Comparison of ENCODE assay signal across 26 mouse cellular contexts in genomic region chrX:169903656-169904055, GRCm38 (mm10).
DNase-seq lines count a peak whose midpoint lies in the region; ATAC-seq and TF ChIP-seq lines count a peak whose summit lies in the region.
"Had no signal": no experiment of that assay in that cellular context is flagged by ENCODE, and none has a peak within 500 bp of the region (broad histone marks: within the 10 kb centered on the region; RNA-seq: fewer than 3 reads in every experiment).

No protein-coding gene starts in this region.

- H3K27me3 ChIP-seq in kidney, postnatal 0 days (ENCODE audit: insufficient read depth, low read length), result no peaks in the 10 kb centered on the region
- H3K27me3 ChIP-seq in kidney, embryonic 14.5 days (ENCODE audit: control insufficient read depth, insufficient read depth, low read length), result no peaks in the 10 kb centered on the region
- H3K27me3 ChIP-seq in liver, postnatal 0 days (ENCODE audit: insufficient read depth, low read length), result no peaks in the 10 kb centered on the region
- H3K27me3 ChIP-seq: CH12.LX, Patski had no signal

- H3K36me3 ChIP-seq in kidney, postnatal 0 days (ENCODE audit: insufficient read depth, low read length), result no peaks in the 10 kb centered on the region
- H3K36me3 ChIP-seq in kidney, embryonic 14.5 days (ENCODE audit: control insufficient read depth, insufficient read depth, low read length), result no peaks in the 10 kb centered on the region
- no peaks in the 10 kb centered on the region for H3K36me3 ChIP-seq in liver, postnatal 0 days (replicated peaks; ENCODE audit: insufficient read depth, low read length)
- H3K36me3 ChIP-seq: forebrain, embryonic 10.5 days; G1E; heart, embryonic 10.5 days; heart, embryonic 13.5 days had no signal

- TF ChIP-seq EP300 in liver, postnatal 0 days (IDR thresholded peaks at IDR 0.05; ENCODE audit: low read depth), result no peak

- H3K9me3 ChIP-seq in kidney, postnatal 0 days (replicated peaks; ENCODE audit: low read length), result no peaks in the 10 kb centered on the region
- H3K9me3 ChIP-seq in kidney, embryonic 14.5 days (ENCODE audit: control insufficient read depth, low read length), result no peaks in the 10 kb centered on the region
- H3K9me3 ChIP-seq in liver, postnatal 0 days (ENCODE audit: low read length), result no peaks in the 10 kb centered on the region
- H3K9me3 ChIP-seq: forebrain, embryonic 10.5 days; forebrain, embryonic 13.5 days; G1E; heart, embryonic 10.5 days; heart, embryonic 13.5 days had no signal

- 41% methylated on average over 2 of the region's 2 CpGs for WGBS in kidney, postnatal 0 days
- WGBS in kidney, embryonic 14.5 days, result 60% methylated on average over 2 of the region's 2 CpGs
- WGBS in liver, postnatal 0 days (ENCODE audit: insufficient replicate concordance), result 40% methylated on average over 2 of the region's 2 CpGs

- peak overlapping the region; percentile 57 for H3K27ac ChIP-seq in kidney, postnatal 0 days
- H3K27ac ChIP-seq in kidney, embryonic 14.5 days (ENCODE audit: low read depth, low read length), result no peak overlapping the region
- no peak overlapping the region for H3K27ac ChIP-seq in liver, postnatal 0 days (ENCODE audit: low read depth)
- H3K27ac ChIP-seq: forebrain, embryonic 10.5 days; forebrain, embryonic 13.5 days; heart, adult 2 months; heart, embryonic 10.5 days; heart, embryonic 13.5 days; hindbrain, embryonic 14.5 days had no signal

- no peak overlapping the region for H3K9ac ChIP-seq in kidney, postnatal 0 days (ENCODE audit: low read depth, low read length)
- no peak overlapping the region for H3K9ac ChIP-seq in kidney, embryonic 14.5 days (ENCODE audit: low read depth, low read length)
- no peak overlapping the region for H3K9ac ChIP-seq in liver, postnatal 0 days (replicated peaks)
- H3K9ac ChIP-seq: forebrain, embryonic 13.5 days; heart, embryonic 13.5 days; hindbrain, embryonic 14.5 days had no signal

- no peak for TF ChIP-seq CTCF in kidney, postnatal 0 days (IDR thresholded peaks at IDR 0.05; ENCODE audit: low read depth)
- TF ChIP-seq CTCF in liver, postnatal 0 days (IDR thresholded peaks at IDR 0.05; ENCODE audit: low read depth), result no peak

- no peak overlapping the region for H3K4me3 ChIP-seq in kidney, postnatal 0 days (replicated peaks; ENCODE audit: low read depth, low read length)
- H3K4me3 ChIP-seq in kidney, embryonic 14.5 days (ENCODE audit: low read length), result no peak overlapping the region
- no peak overlapping the region for H3K4me3 ChIP-seq in liver, postnatal 0 days (ENCODE audit: low read depth, low read length)
- H3K4me3 ChIP-seq: forebrain, embryonic 10.5 days; forebrain, embryonic 13.5 days; heart, adult 2 months; heart, embryonic 10.5 days; heart, embryonic 13.5 days had no signal

- H3K4me1 ChIP-seq in kidney, postnatal 0 days (replicated peaks; ENCODE audit: insufficient read depth, low read length), result peaks cover 5% of the 10 kb centered on the region; the same call in 1 of the 2 replicates
- no peaks in the 10 kb centered on the region for H3K4me1 ChIP-seq in kidney, embryonic 14.5 days (ENCODE audit: control insufficient read depth, insufficient read depth, low read length)
- no peaks in the 10 kb centered on the region for H3K4me1 ChIP-seq in liver, postnatal 0 days (ENCODE audit: insufficient read depth)

- DNase-seq in kidney, adult 9 months, result peak; percentile 71
- no peak for DNase-seq in kidney, postnatal 36 days
- no peak for DNase-seq in kidney, postnatal 0 days (ENCODE audit: low spot score)
- DNase-seq in liver, postnatal 0 days, result no peak
- no peak for DNase-seq in liver
- DNase-seq: adrenal gland, postnatal 10 days; adrenal gland, postnatal 36 days; B cell, adult 2 months; cerebellum, adult 18-20 months; cerebellum, adult 9-10 months; cerebellum, postnatal 14 days; gastrocnemius, postnatal 10 days; gastrocnemius, postnatal 36 days; heart, adult 2 months; heart, postnatal 14 days; heart, postnatal 4 days had no signal

- ATAC-seq in kidney, postnatal 0 days (replicated peaks; ENCODE audit: low FRiP score, low read depth), result peak; percentile 49; the same call in 1 of the 2 replicates
- ATAC-seq in kidney, embryonic 14.5 days (ENCODE audit: low FRiP score, low TSS enrichment), result no peak; the same call in 1 of the 2 replicates
- peak; percentile 51 for ATAC-seq in liver, postnatal 0 days
- ATAC-seq: forebrain, embryonic 13.5 days; forebrain, embryonic 16.5 days had no signal

- H3K4me2 ChIP-seq in kidney, postnatal 0 days (ENCODE audit: low read length), result no peak overlapping the region
- no peak overlapping the region for H3K4me2 ChIP-seq in kidney, embryonic 14.5 days (replicated peaks; ENCODE audit: low read depth, low read length)
- no peak overlapping the region for H3K4me2 ChIP-seq in liver, postnatal 0 days (ENCODE audit: low read depth, low read length)
- H3K4me2 ChIP-seq: forebrain, embryonic 13.5 days; heart, embryonic 13.5 days; hindbrain, embryonic 14.5 days had no signal
